Mouse (Mus musculus): ENCODE measurements around the gene Gm17455. TPM values are rescaled to one million over a fixed set of nuclear protein-coding genes. Genes with fewer than 3 reads are reported as not detected.

Gm17455 gene
- polyA plus RNA-seq, 1 experiment, result 20.5 TPM

- TF ChIP-seq POLR2AphosphoS2 (IDR thresholded peaks at IDR 0.05; ENCODE audit: insufficient read length, low read depth), result no peak
- TF ChIP-seq MAX (IDR thresholded peaks at IDR 0.05; ENCODE audit: low read depth), result no peak
- no peak for TF ChIP-seq TCF3 (IDR thresholded peaks at IDR 0.05; ENCODE audit: insufficient read length, low read depth)
- peak in 1 of 3 experiments; percentile 61 for TF ChIP-seq MYOD1 (IDR thresholded peaks at IDR 0.05; ENCODE audit: control insufficient read depth in 1 of 3, insufficient read length in 2 of 3, low read depth in 2 of 3)
- TF ChIP-seq MYOG (IDR thresholded peaks at IDR 0.05; ENCODE audit: control insufficient read depth in 1 of 3, insufficient read depth in 1 of 3, insufficient read length in 2 of 3, low read depth in 2 of 3), result peak in 1 of 3 experiments; percentile 15
- TF ChIP-seq E2F4 (IDR thresholded peaks at IDR 0.05; ENCODE audit: insufficient read depth), result no peak
- no peak overlapping the region for H3ac ChIP-seq (ENCODE audit: control insufficient read depth, insufficient read length)
- H3K79me2 ChIP-seq (ENCODE audit: control insufficient read depth, insufficient read depth), result no peaks in the 10 kb centered on the region
- no peaks in the 10 kb centered on the region for H3K36me3 ChIP-seq (ENCODE audit: control insufficient read depth, insufficient read depth)
- H3K4me3 ChIP-seq, result no peak overlapping the region
- H3K27me3 ChIP-seq (ENCODE audit: control insufficient read depth, insufficient read depth, insufficient read length), result no peaks in the 10 kb centered on the region
- peak overlapping the region; percentile 63 for H3K4me2 ChIP-seq (ENCODE audit: low read depth)
These were observed 9.2 kb upstream of the Gm17455 start for GRCm38 (mm10) chr10:60390177-60390903.

GRCm38 (mm10) chr10:60390904-60391420 is 8.6 kb upstream of the Gm17455 start:
- H3ac ChIP-seq (ENCODE audit: control insufficient read depth, insufficient read length), result no peak overlapping the region
- no peaks in the 10 kb centered on the region for H3K79me2 ChIP-seq (ENCODE audit: control insufficient read depth, insufficient read depth)
- no peak for TF ChIP-seq POLR2AphosphoS2 (IDR thresholded peaks at IDR 0.05; ENCODE audit: insufficient read length, low read depth)
- TF ChIP-seq REST (IDR thresholded peaks at IDR 0.05; ENCODE audit: insufficient read depth, insufficient read length), result no peak
- no peak for TF ChIP-seq CEBPB (IDR thresholded peaks at IDR 0.05; ENCODE audit: insufficient read depth, poor library complexity, severe bottlenecking)
- no peak for TF ChIP-seq USF1 (IDR thresholded peaks at IDR 0.05; ENCODE audit: low read depth)
- TF ChIP-seq MYOD1 (IDR thresholded peaks at IDR 0.05; ENCODE audit: control insufficient read depth in 1 of 3, insufficient read length in 2 of 3, low read depth in 2 of 3), result no peak
- TF ChIP-seq MAX (IDR thresholded peaks at IDR 0.05; ENCODE audit: low read depth), result no peak
- no peak for TF ChIP-seq E2F4 (IDR thresholded peaks at IDR 0.05; ENCODE audit: insufficient read depth)
- no peak for TF ChIP-seq POLR2A (IDR thresholded peaks at IDR 0.05; ENCODE audit: insufficient read length, low read depth)
- TF ChIP-seq SRF (IDR thresholded peaks at IDR 0.05; ENCODE audit: control insufficient read depth, insufficient read length, low read depth), result no peak
- TF ChIP-seq TCF12 (IDR thresholded peaks at IDR 0.05; ENCODE audit: insufficient read depth, poor library complexity, severe bottlenecking), result no peak
- no peak for TF ChIP-seq MYOG (IDR thresholded peaks at IDR 0.05; ENCODE audit: control insufficient read depth in 1 of 3, insufficient read depth in 1 of 3, insufficient read length in 2 of 3, low read depth in 2 of 3)
- TF ChIP-seq TCF3 (IDR thresholded peaks at IDR 0.05; ENCODE audit: insufficient read length, low read depth), result no peak
- H3K36me3 ChIP-seq (ENCODE audit: control insufficient read depth, insufficient read depth), result no peaks in the 10 kb centered on the region
- no peaks in the 10 kb centered on the region for H3K27me3 ChIP-seq (ENCODE audit: control insufficient read depth, insufficient read depth, insufficient read length)
- H3K4me2 ChIP-seq (ENCODE audit: low read depth), result no peak overlapping the region
- no peak overlapping the region for H3K4me3 ChIP-seq

GRCm38 (mm10) chr10:60391661-60392060 is 7.9 kb upstream of the Gm17455 start:
- H3K79me2 ChIP-seq (ENCODE audit: control insufficient read depth, insufficient read depth), result no peaks in the 10 kb centered on the region

GRCm38 (mm10) chr10:60394936-60395335 is 4.6 kb upstream of the Gm17455 start:
- no peaks in the 10 kb centered on the region for H3K79me2 ChIP-seq (ENCODE audit: control insufficient read depth, insufficient read depth)
- no peaks in the 10 kb centered on the region for H3K36me3 ChIP-seq (ENCODE audit: control insufficient read depth, insufficient read depth)
- H3K4me3 ChIP-seq, result no peak overlapping the region
- peak overlapping the region; percentile 43 for H3K4me2 ChIP-seq (ENCODE audit: low read depth)
- H3K27me3 ChIP-seq (ENCODE audit: control insufficient read depth, insufficient read depth, insufficient read length), result no peaks in the 10 kb centered on the region
- H3ac ChIP-seq (ENCODE audit: control insufficient read depth, insufficient read length), result no peak overlapping the region
- TF ChIP-seq MYOD1 (IDR thresholded peaks at IDR 0.05; ENCODE audit: control insufficient read depth in 1 of 3, insufficient read length in 2 of 3, low read depth in 2 of 3) (no peak), SRF (IDR thresholded peaks at IDR 0.05; ENCODE audit: control insufficient read depth, insufficient read length, low read depth) (no peak), E2F4 (IDR thresholded peaks at IDR 0.05; ENCODE audit: insufficient read depth) (no peak), POLR2A (IDR thresholded peaks at IDR 0.05; ENCODE audit: insufficient read length, low read depth) (no peak), TCF3 (IDR thresholded peaks at IDR 0.05; ENCODE audit: insufficient read length, low read depth) (no peak), MYOG (IDR thresholded peaks at IDR 0.05; ENCODE audit: control insufficient read depth in 1 of 3, insufficient read depth in 1 of 3, insufficient read length in 2 of 3, low read depth in 2 of 3) (no peak), MAX (IDR thresholded peaks at IDR 0.05; ENCODE audit: low read depth) (no peak), CEBPB (IDR thresholded peaks at IDR 0.05; ENCODE audit: insufficient read depth, poor library complexity, severe bottlenecking) (no peak), TCF12 (IDR thresholded peaks at IDR 0.05; ENCODE audit: insufficient read depth, poor library complexity, severe bottlenecking) (no peak), USF1 (IDR thresholded peaks at IDR 0.05; ENCODE audit: low read depth) (no peak), REST (IDR thresholded peaks at IDR 0.05; ENCODE audit: insufficient read depth, insufficient read length) (no peak), POLR2AphosphoS2 (IDR thresholded peaks at IDR 0.05; ENCODE audit: insufficient read length, low read depth) (no peak)

More at GRCm38 (mm10) chr10:60391661-60392060, 7.9 kb upstream of the Gm17455 start:
- H3K4me3 ChIP-seq, result no peak overlapping the region
- no peak overlapping the region for H3K4me2 ChIP-seq (ENCODE audit: low read depth)
- no peak overlapping the region for H3ac ChIP-seq (ENCODE audit: control insufficient read depth, insufficient read length)
- no peaks in the 10 kb centered on the region for H3K36me3 ChIP-seq (ENCODE audit: control insufficient read depth, insufficient read depth)
- no peaks in the 10 kb centered on the region for H3K27me3 ChIP-seq (ENCODE audit: control insufficient read depth, insufficient read depth, insufficient read length)
- TF ChIP-seq POLR2A (IDR thresholded peaks at IDR 0.05; ENCODE audit: insufficient read length, low read depth), result no peak
- no peak for TF ChIP-seq POLR2AphosphoS2 (IDR thresholded peaks at IDR 0.05; ENCODE audit: insufficient read length, low read depth)

- H3ac ChIP-seq (ENCODE audit: control insufficient read depth, insufficient read length), result no peak overlapping the region
- H3K4me2 ChIP-seq (ENCODE audit: low read depth), result peak overlapping the region; percentile 43
- no peaks in the 10 kb centered on the region for H3K36me3 ChIP-seq (ENCODE audit: control insufficient read depth, insufficient read depth)
- H3K79me2 ChIP-seq (ENCODE audit: control insufficient read depth, insufficient read depth), result no peaks in the 10 kb centered on the region
- no peaks in the 10 kb centered on the region for H3K27me3 ChIP-seq (ENCODE audit: control insufficient read depth, insufficient read depth, insufficient read length)
- no peak for TF ChIP-seq MYOG (IDR thresholded peaks at IDR 0.05; ENCODE audit: control insufficient read depth in 1 of 3, insufficient read depth in 1 of 3, insufficient read length in 2 of 3, low read depth in 2 of 3)
- no peak for TF ChIP-seq SRF (IDR thresholded peaks at IDR 0.05; ENCODE audit: control insufficient read depth, insufficient read length, low read depth)
- no peak overlapping the region for H3K4me3 ChIP-seq
These were observed 3.9 kb upstream of the Gm17455 start for GRCm38 (mm10) chr10:60395605-60396004.
